Mouse (Mus musculus): ENCODE results near the gene Pdss2. TPM values are rescaled to one million over a fixed set of nuclear protein-coding genes. Genes with fewer than 3 reads are reported as not detected.

The Pdss2 gene
- polyA plus RNA-seq, 1 experiment from 2014 or later, result 14.8 TPM

DNA sequence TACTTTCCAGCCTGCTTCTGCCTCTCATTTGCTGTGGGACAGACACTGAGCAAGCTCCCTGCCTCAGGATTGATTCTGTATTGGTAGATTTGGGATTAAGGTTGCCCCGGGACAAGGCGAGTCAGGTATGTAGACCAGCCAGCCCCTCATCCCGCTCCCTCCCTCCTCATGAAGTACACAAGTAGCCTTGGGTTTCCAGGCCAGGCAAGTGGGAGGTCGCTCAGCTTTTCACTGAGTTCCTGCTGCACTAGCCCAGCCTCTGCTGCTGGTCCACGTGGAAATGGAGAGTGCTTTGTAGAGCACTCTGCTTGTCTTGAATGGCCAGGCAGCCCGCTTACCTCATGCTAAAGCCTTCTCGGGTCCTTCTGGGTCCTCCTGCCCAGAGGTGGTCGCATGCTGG, 268.7 kb downstream of the Pdss2 start:
- WGBS, result 69% methylated on average over 8 of the region's 8 CpGs
- Histone ChIP-seq H3K4me3 (no peak overlapping the region), H3K27me3 (ENCODE audit: low read depth, poor library complexity, severe bottlenecking) (no peaks in the 10 kb centered on the region), H3K36me3 (peaks cover 33% of the 10 kb centered on the region), H3K9me3 (replicated peaks) (no peaks in the 10 kb centered on the region), H3K27ac (peak overlapping the region; percentile 32; the same call in 1 of the 2 replicates), H3K4me1 (peaks cover 36% of the 10 kb centered on the region)
- no peak for DNase-seq (ENCODE audit: low spot score)

DNA sequence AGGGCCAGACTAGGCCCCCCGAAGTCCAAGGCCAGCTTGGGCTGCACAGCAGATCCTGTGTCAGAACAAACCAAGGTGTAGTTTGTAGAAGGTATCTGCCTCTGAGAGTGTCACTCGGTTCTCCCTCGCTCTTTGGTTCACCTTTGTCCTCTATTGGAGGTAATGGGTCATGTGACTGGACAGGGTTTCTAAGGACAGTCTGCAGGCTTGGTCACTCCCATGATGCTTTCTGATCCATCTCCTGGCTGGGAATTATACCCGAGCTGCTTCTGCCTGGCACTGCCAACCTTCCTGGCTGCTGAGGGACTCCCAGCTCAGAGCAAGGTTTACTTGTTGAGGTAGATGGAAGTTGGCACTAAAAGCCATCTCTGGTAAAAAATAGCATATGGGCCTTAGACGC, 269.6 kb downstream of the Pdss2 start:
- Histone ChIP-seq H3K4me3 (no peak overlapping the region), H3K4me1 (peaks cover 36% of the 10 kb centered on the region), H3K27me3 (ENCODE audit: low read depth, poor library complexity, severe bottlenecking) (no peaks in the 10 kb centered on the region), H3K36me3 (peaks cover 36% of the 10 kb centered on the region), H3K9me3 (replicated peaks) (no peaks in the 10 kb centered on the region), H3K27ac (no peak overlapping the region)
- no peak for DNase-seq (ENCODE audit: low spot score)
- 84% methylated on average over 5 of the region's 5 CpGs for WGBS

GRCm38 (mm10) chr10:43502599-43502998, 281.3 kb downstream of the Pdss2 start:
- peaks cover 98% of the 10 kb centered on the region for H3K36me3 ChIP-seq
- DNase-seq (ENCODE audit: low spot score), result no peak
- H3K4me3 ChIP-seq, result no peak overlapping the region
- 98% methylated on average over 4 of the region's 4 CpGs for WGBS
- no peaks in the 10 kb centered on the region for H3K27me3 ChIP-seq (ENCODE audit: low read depth, poor library complexity, severe bottlenecking)
- H3K4me1 ChIP-seq, result no peaks in the 10 kb centered on the region
- H3K9me3 ChIP-seq (replicated peaks), result no peaks in the 10 kb centered on the region
- no peak overlapping the region for H3K27ac ChIP-seq

DNA sequence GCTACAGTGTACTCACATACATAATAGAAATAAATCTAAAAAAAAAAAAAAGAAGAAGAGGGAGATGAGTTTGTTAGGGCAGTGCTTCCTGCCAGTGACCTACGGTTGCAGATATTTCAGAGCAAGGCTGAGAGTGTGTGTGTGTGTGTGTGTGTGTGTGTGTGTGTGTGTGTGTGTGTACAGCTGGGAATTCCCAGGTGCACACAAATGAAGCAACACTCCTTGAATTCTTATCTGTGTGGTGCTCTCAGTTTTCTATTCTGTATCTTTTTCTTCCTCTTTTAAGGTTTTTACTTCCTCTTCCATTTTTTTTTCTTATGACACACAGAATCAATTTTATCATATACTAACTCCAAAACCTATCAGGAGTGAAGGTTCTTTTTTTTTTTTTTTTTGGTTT, 283.0 kb downstream of the Pdss2 start:
- H3K4me1 ChIP-seq, result no peaks in the 10 kb centered on the region
- no peaks in the 10 kb centered on the region for H3K9me3 ChIP-seq (replicated peaks)
- peaks cover 94% of the 10 kb centered on the region for H3K36me3 ChIP-seq
- 75% methylated on average over 1 of the region's 1 CpGs for WGBS
- no peaks in the 10 kb centered on the region for H3K27me3 ChIP-seq (ENCODE audit: low read depth, poor library complexity, severe bottlenecking)
- H3K4me3 ChIP-seq, result no peak overlapping the region
- H3K27ac ChIP-seq, result no peak overlapping the region
- DNase-seq (ENCODE audit: low spot score), result no peak

DNA sequence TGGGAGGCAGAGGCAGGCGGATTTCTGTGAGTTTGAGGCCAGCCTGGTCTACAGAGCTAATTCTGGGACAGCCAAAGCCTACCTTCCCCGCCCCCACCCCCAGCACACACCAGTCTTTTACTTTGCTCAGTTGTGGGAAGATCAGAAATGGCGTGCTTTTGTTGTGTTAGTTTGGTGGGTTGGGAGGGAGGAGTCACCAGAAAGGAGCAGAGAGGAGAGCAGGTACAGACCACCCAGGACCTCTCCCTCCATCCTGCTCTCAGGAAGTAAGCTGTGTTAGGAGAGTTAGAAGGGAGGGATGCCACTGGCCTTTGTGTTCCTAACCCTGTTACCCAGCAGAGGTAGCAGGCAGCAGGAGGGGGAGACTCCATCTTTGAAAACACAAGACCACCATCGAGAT, 285.8 kb downstream of the Pdss2 start:
- H3K4me3 ChIP-seq, result no peak overlapping the region
- H3K27ac ChIP-seq, result no peak overlapping the region
- H3K36me3 ChIP-seq, result peaks cover 94% of the 10 kb centered on the region
- WGBS, result 84% methylated on average over 4 of the region's 4 CpGs
- H3K27me3 ChIP-seq (ENCODE audit: low read depth, poor library complexity, severe bottlenecking), result no peaks in the 10 kb centered on the region
- H3K9me3 ChIP-seq (replicated peaks), result no peaks in the 10 kb centered on the region
- H3K4me1 ChIP-seq, result no peaks in the 10 kb centered on the region
- DNase-seq (ENCODE audit: low spot score), result no peak

DNA sequence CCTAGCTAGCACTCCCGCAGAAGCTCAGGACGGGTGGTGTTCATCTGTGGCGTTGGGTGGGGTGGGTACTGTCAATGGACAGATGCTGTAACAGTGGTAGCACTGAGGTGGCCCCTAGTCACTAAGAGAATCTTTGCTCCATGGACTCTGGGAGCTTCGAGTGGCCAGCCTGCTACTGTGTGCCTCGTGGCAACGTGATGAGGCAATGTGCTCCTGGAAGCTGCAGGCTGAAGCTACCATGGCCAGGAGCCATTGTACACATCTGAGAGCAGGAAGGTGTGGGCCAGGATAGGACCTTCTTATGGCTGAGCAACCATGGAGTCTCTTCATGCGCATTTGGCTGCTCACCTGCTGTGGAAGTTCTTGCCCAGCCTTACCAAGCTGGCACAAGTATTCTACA, 287.9 kb downstream of the Pdss2 start:
- 95% methylated on average over 7 of the region's 7 CpGs for WGBS
- Histone ChIP-seq H3K27me3 (ENCODE audit: low read depth, poor library complexity, severe bottlenecking) (no peaks in the 10 kb centered on the region), H3K36me3 (peaks cover 94% of the 10 kb centered on the region)

GRCm38 (mm10) chr10:43512976-43513375, 291.7 kb downstream of the Pdss2 start:
- no peaks in the 10 kb centered on the region for H3K27me3 ChIP-seq (ENCODE audit: low read depth, poor library complexity, severe bottlenecking)
- 0 out of 2 replicates have a peak, but pooled peaks cover 4% of the 10 kb centered on the region for H3K4me1 ChIP-seq
- peaks cover 80% of the 10 kb centered on the region for H3K36me3 ChIP-seq
- whole genome bisulfite sequencing, result 93% methylated on average over 10 of the region's 10 CpGs
- H3K9me3 ChIP-seq (replicated peaks), result no peaks in the 10 kb centered on the region
- no peak for DNase-seq (ENCODE audit: low spot score)
- H3K4me3 ChIP-seq, result no peak overlapping the region
- no peak overlapping the region for H3K27ac ChIP-seq

More for the DNA sequence above, 287.9 kb downstream of the Pdss2 start:
- Histone ChIP-seq H3K27ac (no peak overlapping the region), H3K4me3 (no peak overlapping the region), H3K4me1 (no peaks in the 10 kb centered on the region), H3K9me3 (replicated peaks) (no peaks in the 10 kb centered on the region)
- DNase-seq (ENCODE audit: low spot score), result no peak

Other genes starting within 250 kb of the Pdss2 start
- gene Sobp, start 47.0 kb upstream of the Pdss2 start, polyA plus RNA-seq (2016; fragmentation: Nextera tagmentation; extraction: Ambion mirVana), result 1.4 and 2.3 TPM in 2 replicates
- 0.30 and 0.83 TPM in 2 replicates for gene 9030612E09Rik, start 46.8 kb upstream of the Pdss2 start, polyA plus RNA-seq (2016; fragmentation: Nextera tagmentation; extraction: Ambion mirVana)